Mouse (Mus musculus): ENCODE data around the gene Nes.

DNA sequence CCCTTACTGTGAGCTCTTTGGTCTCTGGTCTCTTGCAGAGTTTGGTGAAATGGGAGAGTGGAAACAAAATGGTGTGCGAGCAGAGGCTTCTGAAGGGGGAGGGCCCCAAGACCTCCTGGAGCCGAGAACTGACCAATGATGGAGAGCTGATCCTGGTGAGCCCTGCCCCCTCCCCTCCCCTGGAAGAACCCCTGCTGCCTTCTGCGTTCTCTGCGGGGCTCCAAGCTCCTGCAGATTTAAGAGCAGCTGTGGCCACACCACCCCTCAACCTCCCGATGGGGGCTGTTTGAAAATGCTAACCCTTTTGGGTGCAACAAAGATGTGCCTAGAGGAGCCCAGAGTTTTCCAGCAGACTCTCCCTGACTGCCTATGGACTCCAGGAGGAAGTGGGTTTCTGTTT is 18.4 kb upstream of the Nes start:
- no peak for TF ChIP-seq FLI1 (IDR thresholded peaks at IDR 0.05; ENCODE audit: low read length)
- TF ChIP-seq GATA1 (IDR thresholded peaks at IDR 0.05; ENCODE audit: borderline replicate concordance, low read length): no peak

Data from megakaryocyte, embryonic 14.5 days (primary cell).